Mouse (Mus musculus) bone marrow macrophage, adult 2 months (primary cell): ENCODE data around the gene Rnf123.

Experiments
- CTCF ChIP-seq: IDR thresholded peaks from 2 replicates; pipeline ENCODE4 v1.5.1; 2012; ENCODE audit warnings: low read depth, mild to moderate bottlenecking, low read length, moderate library complexity
- POLR2A ChIP-seq: IDR thresholded peaks from 2 replicates; pipeline ENCODE4 v1.6.1; 2012; ENCODE audit warnings: mild to moderate bottlenecking, low read depth, low read length, borderline replicate concordance

DNA sequence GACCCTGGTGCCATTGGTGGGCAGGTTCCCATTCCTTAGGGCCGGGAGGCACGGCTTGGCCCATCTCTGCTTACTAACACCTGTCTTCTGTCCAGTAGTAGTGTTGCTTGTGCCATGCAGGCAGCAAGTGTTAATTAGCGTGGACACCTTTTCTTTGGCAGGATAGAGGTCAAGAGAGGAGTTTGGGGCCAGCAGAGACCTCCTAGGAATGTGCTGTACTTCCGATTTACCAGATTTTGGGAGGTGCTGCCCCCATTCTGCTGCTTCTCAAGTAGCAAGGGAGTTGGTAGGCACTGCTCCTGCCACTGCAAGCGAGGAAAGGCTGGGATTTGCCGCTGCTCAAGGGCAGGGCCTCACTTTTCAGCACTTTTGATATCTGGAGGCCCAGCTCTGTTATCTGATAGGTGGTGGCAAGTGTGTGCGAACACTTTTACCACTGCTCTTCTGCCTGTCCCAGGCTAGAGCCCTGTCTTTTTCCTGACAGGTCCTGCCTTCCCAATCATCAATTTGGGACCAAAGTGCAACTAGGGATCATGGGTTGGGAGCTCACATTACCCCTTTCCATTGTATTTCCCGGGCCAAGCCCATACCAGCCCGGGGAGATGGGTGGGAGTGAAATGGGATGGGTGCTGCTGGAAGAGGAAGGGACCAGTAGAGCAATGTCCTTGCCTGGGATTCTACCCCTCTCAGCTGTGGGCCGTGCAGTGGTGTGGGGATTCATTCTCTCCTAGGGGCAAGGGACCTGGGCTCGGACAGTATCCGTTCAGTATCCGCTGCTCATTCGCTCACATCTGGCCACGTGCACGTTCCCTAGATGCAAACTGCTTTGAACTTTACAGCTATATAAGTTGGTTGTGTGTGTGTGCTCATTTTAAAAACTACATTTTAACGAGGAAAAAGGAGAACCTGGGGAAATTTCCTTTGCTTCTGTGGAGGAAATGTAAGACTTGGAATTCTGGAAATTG is 35.3 kb downstream of the Rnf123 start:
- TF ChIP-seq CTCF (no peak), POLR2A (no peak)
